Mouse (Mus musculus) macrophage (primary cell): ENCODE results near the gene Ppp3ca. TPM values are rescaled to one million over a fixed set of nuclear protein-coding genes. Genes with fewer than 3 reads are reported as not detected.

ENCODE experiments used
- H3K27ac ChIP-seq: fragments of 350-480 bp; formaldehyde crosslinking; 2 replicates; pipeline ENCODE4 v1.9.0; 2021
- H3K36me3 ChIP-seq: fragments of 350-480 bp; formaldehyde crosslinking; 2 replicates; pipeline ENCODE4 v1.9.0; 2021; ENCODE audit errors: inconsistent target
- H3K4me3 ChIP-seq: fragments of 350-480 bp; formaldehyde crosslinking; 2 replicates; pipeline ENCODE4 v1.9.0; 2021; ENCODE audit errors: inconsistent target
- H3K79me2 ChIP-seq: fragments of 350-480 bp; formaldehyde crosslinking; 2 replicates; pipeline ENCODE4 v1.9.0; 2021; ENCODE audit errors: inconsistent target
- WGBS: methylation state at CpG from one replicate; pipeline ENCODE4 v1.1.7; 2026; ENCODE audit warnings: inconsistent platforms; ENCODE audit not compliant: missing documents; 5-methylcytosine and 5-hydroxymethylcytosine counted together
- polyA plus RNA-seq: library from polyadenylated mRNA; stranded (reverse); fragments of 250-400 nt; gene quantifications from 3 replicates; pipeline ENCODE4 v1.2.4, GENCODE M21; 2018; ENCODE audit warnings: inconsistent platforms

The Ppp3ca gene
- polyA plus RNA-seq, 1 experiment from 2014 or later = 79.9 TPM

DNA sequence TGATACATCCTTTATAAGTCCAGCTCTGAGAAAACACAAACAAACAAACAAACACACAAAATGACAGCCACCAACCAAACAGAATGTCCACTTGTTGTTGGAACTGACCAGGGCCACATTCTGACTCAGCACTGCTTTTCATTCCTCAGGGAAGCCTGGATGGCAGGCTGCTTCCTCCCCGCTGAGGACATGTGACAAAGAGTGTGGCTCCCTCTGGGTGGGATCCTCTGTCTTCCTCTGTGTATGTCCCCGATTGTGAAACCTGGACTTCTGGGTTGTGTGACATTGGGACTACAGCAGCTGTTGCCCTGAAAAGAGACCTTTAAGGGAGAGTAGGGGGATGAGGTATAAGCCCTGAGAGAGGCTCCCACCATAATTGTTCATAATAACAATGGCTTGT lies 80.0 kb downstream of the Ppp3ca start:
- H3K27ac ChIP-seq = no peak overlapping the region
- no peak overlapping the region for H3K4me3 ChIP-seq
- 61% methylated on average over 2 of the region's 2 CpGs for WGBS
- peaks cover 94% of the 10 kb centered on the region for H3K79me2 ChIP-seq
- no peaks in the 10 kb centered on the region for H3K36me3 ChIP-seq

DNA sequence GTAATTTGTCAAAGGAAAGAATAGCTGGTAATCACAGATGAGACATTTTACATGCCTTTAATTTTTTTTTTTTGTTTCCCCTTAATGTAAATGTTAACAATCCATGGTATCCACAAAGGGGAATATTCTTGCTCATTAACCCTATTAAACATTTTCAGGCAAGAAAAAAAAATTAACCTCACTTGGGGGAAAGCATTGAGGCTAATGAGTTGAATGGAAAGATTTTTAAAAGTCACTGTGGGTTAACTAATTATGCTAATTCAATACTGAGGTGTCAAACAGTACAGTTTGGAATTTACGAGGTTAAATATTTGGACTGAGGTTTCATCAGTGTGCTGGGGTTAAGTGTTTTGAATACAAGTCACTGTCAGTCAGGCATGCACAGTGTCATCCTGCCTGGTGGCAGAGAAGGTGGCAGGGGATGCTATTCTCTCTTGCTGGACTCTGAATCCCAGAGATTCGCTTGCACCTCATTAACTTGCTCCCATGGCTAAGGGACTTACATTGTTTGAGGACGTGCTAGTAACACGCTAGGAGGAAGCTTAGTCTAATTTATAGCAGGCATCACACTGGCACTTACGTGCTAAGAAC lies 82.3 kb downstream of the Ppp3ca start:
- Histone ChIP-seq H3K4me3 (no peak overlapping the region), H3K27ac (no peak overlapping the region), H3K36me3 (no peaks in the 10 kb centered on the region), H3K79me2 (peaks cover 94% of the 10 kb centered on the region)
- 96% methylated on average over 5 of the region's 5 CpGs for WGBS

DNA sequence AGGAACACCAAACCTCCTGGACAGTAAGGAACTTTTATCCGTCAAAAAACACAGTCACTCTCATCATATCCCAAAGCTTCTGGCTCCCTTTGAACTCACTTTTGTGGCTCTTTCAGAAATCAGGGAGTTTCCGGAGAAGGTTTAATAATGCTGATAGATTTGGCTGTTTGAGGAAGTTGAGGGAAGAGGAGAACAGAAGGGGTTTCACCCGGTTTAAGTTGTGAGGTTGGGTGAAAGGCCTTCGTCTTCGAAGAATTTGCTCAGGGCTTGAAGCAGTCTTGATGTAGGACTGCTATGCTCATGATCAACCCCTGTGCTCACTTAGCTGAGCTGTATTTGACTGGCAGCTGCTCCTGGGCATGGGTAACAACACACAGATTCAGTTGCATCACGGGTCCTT lies 86.2 kb downstream of the Ppp3ca start:
- H3K79me2 ChIP-seq = peaks cover 94% of the 10 kb centered on the region
- WGBS = 30% methylated on average over 6 of the region's 6 CpGs
- H3K36me3 ChIP-seq = no peaks in the 10 kb centered on the region
- H3K27ac ChIP-seq = no peak overlapping the region
- no peak overlapping the region for H3K4me3 ChIP-seq

DNA sequence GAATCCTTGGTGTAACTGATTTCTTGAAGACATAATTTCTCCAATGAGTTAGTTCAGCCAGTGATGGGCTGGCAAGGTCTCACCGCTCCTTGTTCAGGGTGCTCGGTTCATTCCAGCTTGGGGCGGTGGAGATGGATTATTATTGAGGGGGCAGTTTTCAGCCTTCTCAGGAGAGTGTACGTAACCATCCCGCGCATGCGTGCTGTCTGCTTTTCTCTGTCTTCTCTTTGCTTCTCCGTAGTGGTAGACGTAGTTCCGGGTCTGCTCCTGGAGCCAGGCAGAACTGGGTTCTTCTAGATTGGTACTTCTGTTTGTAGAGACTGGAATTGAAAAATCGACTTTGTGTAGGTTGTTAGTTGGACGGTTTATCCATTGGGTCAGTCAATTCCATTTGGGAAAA lies 89.5 kb downstream of the Ppp3ca start:
- Histone ChIP-seq H3K27ac (no peak overlapping the region), H3K36me3 (no peaks in the 10 kb centered on the region), H3K79me2 (peaks cover 100% of the 10 kb centered on the region), H3K4me3 (no peak overlapping the region)
- 91% methylated on average over 12 of the region's 12 CpGs for WGBS

DNA sequence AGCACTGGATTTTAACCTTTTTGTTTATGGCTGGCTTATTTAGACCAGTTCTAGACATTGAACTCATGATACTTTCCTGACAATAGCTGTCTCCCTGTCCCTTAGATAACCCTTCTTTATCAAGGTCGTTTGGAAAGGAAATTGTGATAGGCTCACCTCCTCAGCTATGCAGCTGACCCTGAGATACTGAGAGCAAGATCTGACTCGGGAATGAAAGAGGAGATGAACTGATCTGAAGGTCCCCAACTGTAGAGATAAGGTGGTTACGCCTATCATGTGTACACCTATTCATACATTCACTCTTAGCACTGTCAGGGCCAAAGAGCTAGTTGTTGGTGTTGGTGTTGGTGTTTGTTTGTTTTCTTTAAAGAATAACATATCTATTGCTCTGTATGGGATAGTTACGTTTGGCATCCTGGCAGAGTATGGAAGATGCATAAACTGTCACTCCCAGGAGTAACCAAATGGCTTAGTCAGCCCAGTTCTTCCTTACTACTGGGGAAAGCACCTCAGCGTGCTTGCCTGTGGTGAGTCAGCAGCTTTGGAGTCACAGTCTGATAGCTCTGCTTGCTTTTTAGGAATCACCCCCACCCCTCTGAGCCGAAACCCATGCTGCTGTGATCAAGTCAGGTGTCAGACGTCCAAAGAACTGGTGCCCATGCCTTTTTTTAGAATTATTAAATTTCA lies 91.5 kb downstream of the Ppp3ca start:
- 48% methylated on average over 6 of the region's 7 CpGs for WGBS
- Histone ChIP-seq H3K36me3 (no peaks in the 10 kb centered on the region), H3K4me3 (no peak overlapping the region), H3K27ac (no peak overlapping the region), H3K79me2 (peaks cover 100% of the 10 kb centered on the region)

DNA sequence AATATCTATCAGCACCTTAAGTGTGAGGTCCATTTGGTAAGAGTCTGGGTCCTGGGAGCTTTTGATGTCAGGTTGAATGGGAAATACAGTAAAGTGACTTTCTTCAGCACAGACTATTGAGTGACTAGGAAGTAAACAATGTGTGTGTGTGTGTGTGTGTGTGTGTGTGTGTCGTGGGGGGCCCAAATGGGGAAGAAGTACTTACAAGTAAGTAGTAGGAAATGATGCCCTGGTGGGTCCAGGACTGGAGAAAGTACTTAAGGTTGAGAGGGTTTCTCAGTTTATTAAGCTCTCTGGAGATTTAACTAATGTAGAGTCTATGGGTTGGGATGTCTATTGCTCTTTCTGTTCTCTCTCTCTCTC lies 92.0 kb downstream of the Ppp3ca start:
- H3K79me2 ChIP-seq = peaks cover 100% of the 10 kb centered on the region
- H3K36me3 ChIP-seq = no peaks in the 10 kb centered on the region
- WGBS = 29% methylated on average over 1 of the region's 1 CpGs
- no peak overlapping the region for H3K27ac ChIP-seq
- no peak overlapping the region for H3K4me3 ChIP-seq

DNA sequence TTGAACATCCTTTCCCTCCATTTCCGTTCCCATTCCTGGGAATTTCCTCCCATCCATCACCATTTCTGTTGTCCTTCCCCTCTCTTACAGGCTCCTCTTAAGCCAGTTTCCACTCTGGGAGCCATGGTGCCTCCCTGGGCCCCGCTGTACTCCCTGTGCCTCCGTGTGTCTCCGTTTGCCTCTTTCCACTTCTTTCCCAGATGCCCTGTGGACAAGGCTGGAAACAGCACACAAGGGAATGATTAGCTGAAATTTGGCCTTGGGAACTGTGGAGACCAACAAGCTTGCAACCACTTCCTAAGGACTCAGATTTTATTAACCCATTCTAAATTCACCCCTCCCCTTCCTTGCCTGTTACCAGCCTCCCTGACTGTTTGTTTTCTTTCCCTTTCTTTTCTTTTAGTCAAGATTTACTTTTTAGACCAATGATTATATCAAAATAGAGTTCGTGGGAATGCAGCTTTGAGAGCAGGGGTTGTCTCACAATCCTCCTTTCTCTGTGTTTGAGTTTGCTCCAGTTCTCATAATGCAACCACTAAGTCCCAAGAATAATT lies 93.9 kb downstream of the Ppp3ca start:
- no peaks in the 10 kb centered on the region for H3K36me3 ChIP-seq
- H3K27ac ChIP-seq = no peak overlapping the region
- 100% methylated on average over 5 of the region's 5 CpGs for WGBS
- H3K79me2 ChIP-seq = peaks cover 100% of the 10 kb centered on the region
- H3K4me3 ChIP-seq = no peak overlapping the region

DNA sequence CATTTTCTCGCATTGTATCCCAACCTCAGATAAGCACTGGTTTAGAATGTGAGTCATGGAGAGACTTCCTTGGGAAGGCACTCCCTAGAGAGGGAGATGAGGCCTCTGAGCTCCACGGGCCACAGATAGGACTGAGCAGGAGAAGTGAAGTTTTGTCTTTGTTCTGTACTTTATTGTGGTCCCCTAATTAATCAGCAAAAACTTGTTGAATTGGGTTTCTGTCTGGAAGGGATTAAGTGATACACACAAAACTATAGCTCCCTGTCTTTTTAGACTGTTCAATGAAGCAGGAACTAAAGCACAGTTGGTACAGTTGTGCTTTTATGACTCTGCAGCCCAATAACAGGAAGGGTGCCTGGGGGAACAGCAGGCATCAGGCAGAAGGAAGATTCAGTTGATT lies 95.6 kb downstream of the Ppp3ca start:
- WGBS = 64% methylated on average over 2 of the region's 2 CpGs
- Histone ChIP-seq H3K27ac (no peak overlapping the region), H3K36me3 (no peaks in the 10 kb centered on the region), H3K79me2 (peaks cover 100% of the 10 kb centered on the region), H3K4me3 (no peak overlapping the region)

DNA sequence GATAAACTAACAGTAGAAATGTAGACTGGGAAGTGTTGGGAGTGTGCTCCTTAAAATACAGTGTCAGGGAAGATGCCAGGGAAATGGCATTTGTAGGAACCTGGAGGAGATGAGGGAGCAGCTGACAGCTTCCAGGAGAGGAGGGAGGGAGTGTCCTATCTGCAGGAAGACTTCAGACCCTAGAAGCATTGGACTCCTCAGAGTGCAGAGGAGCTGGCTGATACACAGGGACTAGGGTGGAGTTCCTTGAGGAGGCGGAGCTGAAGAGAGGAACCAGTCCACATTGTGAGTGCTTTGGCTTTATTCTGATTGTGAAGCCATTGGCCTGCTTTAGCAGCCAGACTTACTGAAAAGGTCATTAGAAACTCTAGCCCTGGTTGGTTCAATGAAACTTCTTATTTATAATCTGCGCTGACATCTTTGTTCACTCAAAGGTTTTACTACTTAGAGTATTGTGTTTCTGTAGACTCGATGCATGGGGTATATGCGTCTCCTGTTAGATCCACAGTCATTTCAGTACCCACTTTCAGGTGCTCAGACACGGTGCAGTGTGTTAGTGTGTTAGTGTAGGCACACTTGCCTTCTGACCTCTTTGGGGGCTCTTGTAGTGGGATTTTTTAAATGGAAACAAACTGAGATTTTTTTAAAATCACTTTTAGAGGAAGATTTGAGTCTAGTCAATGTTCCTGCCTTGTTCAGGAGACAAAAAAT lies 99.0 kb downstream of the Ppp3ca start:
- no peak overlapping the region for H3K4me3 ChIP-seq
- 98% methylated on average over 5 of the region's 5 CpGs for WGBS
- H3K27ac ChIP-seq = no peak overlapping the region
- H3K36me3 ChIP-seq = no peaks in the 10 kb centered on the region
- H3K79me2 ChIP-seq = peaks cover 92% of the 10 kb centered on the region

DNA sequence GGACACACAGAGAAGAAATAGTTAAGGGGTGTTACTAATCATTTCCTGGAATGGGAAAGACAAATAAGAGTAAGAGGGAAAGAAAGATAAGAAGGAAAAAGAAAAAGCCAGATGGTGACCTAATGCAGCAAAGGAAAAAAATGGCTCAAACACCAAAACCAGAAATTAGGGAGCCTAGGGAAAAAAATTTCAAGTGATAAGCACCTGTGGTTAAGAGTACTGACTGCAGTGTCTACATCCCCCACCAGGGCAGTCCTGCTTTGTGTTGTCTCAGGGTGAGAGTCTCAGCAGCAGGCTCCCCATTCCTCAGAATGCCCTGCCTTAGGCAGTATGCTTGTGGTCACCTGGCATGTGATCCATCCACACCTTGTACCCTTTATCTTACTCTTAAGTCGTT lies 99.6 kb downstream of the Ppp3ca start:
- WGBS = 63% methylated on average over 1 of the region's 1 CpGs
- Histone ChIP-seq H3K4me3 (no peak overlapping the region), H3K79me2 (peaks cover 92% of the 10 kb centered on the region), H3K27ac (no peak overlapping the region), H3K36me3 (no peaks in the 10 kb centered on the region)

DNA sequence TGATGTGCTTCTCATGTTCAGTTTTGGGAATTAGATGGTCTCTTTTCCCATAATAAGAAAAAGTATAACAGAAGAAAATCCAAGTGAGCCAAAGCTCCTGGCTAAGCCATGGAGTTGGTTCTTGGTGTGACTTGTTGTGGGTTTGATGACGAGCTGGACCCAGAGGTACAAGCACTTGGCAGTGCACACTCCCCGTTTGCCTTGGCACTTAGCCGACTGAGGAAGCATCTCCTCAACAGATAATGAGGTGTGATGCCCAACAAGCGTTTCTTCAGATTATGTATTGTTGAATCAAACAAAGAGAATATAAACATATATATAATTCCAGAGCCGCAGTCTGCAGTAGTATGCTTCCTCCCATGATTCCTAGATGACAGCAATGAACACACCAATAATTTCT lies 101.8 kb downstream of the Ppp3ca start:
- no peaks in the 10 kb centered on the region for H3K36me3 ChIP-seq
- 95% methylated on average over 5 of the region's 5 CpGs for WGBS
- no peak overlapping the region for H3K4me3 ChIP-seq
- H3K79me2 ChIP-seq = peaks cover 88% of the 10 kb centered on the region
- H3K27ac ChIP-seq = no peak overlapping the region

DNA sequence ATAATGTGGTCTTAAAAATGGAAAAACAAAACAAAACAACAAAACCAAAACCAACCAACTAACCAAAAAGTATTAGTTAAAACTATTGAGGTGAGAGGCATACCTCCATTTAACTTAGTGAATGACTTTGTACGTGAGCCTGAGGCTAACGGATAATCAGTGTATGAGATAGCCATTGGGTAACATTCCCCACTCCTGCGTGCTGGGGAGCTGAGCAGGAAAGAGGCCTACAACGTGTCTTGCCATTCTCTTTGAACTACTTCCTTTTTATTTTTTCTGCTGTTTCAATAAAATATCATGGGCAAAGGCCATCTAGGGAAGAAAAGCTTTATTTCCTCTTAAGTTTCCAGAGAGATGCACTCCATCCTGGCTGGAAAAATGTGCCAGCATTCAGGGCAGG lies 103.3 kb downstream of the Ppp3ca start:
- Histone ChIP-seq H3K36me3 (no peaks in the 10 kb centered on the region), H3K27ac (no peak overlapping the region), H3K79me2 (peaks cover 88% of the 10 kb centered on the region), H3K4me3 (no peak overlapping the region)
- 27% methylated on average over 4 of the region's 4 CpGs for WGBS

DNA sequence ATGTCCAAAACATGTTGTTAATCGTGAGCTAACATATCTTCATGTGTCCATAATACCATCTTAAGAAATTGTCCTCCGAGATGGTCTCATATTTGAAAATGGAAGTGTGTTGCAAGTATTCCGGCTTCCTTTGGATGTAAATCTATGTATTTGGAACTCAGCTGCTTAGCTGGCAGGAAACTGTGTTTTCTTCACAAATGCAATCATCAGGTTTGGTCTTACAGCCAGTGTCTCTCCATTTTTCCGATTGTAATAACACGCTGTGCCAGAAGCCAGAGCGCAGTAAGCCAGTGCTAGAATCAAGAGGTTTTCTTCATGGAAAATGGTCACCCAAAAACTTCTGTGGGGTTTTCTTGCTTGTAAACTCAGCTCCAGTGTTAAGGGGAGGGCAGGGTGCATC lies 104.3 kb downstream of the Ppp3ca start:
- 87% methylated on average over 6 of the region's 6 CpGs for WGBS
- Histone ChIP-seq H3K36me3 (no peaks in the 10 kb centered on the region), H3K27ac (no peak overlapping the region), H3K4me3 (no peak overlapping the region), H3K79me2 (peaks cover 88% of the 10 kb centered on the region)

DNA sequence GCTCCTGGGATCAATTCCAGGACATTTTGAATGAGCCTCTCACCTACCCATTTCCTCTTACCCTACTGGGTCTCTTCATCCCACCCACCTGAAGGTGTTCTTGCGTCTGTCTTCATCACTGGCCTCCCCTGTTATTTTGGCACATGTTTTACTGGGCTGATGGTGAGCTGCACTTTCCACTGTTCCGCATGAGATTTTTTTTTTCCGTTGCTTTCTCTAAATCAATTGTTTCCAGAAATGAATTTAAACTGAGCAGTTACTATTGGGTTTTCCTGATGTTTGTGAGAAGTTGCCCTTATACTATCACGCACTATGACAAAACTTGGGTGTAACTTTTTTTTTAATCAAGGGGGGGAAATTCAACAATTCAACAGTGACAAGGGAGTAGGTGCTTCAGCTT lies 106.6 kb downstream of the Ppp3ca start:
- Histone ChIP-seq H3K4me3 (no peak overlapping the region), H3K79me2 (peaks cover 96% of the 10 kb centered on the region), H3K36me3 (no peaks in the 10 kb centered on the region), H3K27ac (no peak overlapping the region)
- WGBS = 94% methylated on average over 4 of the region's 4 CpGs

DNA sequence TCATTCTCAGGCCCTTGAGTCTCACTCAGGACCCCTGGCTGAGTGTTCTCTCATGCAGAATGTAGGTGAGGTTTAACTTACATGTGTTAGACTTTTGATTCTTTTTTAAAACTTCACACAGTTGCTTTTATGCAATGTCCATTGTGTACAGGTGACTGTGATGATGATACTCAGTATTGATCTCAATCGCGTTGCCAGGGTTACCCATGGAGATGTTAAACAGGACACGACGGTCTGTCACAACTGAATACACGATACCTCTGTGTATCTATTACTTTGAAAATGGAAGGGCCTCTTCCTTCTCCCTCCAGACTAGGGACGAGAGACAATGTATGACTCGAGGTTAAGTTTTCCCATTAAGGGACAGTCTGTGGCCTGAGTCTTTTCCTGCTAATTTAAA lies 107.5 kb downstream of the Ppp3ca start:
- Histone ChIP-seq H3K27ac (no peak overlapping the region), H3K4me3 (no peak overlapping the region), H3K79me2 (peaks cover 96% of the 10 kb centered on the region), H3K36me3 (no peaks in the 10 kb centered on the region)
- 88% methylated on average over 7 of the region's 7 CpGs for WGBS
